Comparison of ENCODE assay signal across 21 mouse cellular contexts in the genomic region with DNA sequence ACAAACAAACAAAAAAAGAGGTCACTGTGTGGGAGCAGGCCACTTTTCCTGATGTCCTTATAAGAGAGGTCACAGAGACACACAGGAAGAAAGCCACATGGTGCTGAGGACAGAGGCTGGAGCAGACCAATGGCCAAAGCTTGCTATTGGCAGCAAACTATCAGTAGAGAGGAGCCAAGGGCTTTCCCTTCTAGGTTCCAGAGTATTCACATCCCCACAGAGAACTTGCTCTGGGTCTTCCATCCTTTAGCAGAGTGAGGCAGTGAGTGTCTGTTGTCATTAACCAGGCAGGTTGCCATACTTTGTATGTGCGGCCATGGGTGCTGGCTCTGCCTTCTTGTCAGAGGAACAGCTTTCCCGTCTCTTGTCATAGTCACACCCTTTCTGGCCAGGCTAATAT.
"Had no signal": no experiment of that assay in that cellular context is flagged by ENCODE, and none has a peak within 500 bp of the region (broad histone marks: within the 10 kb centered on the region; RNA-seq: fewer than 3 reads in every experiment).

No protein-coding gene starts in this region.

- H3K27ac ChIP-seq: left cerebral cortex, adult 2 months; liver, embryonic 14.5 days; stomach, embryonic 15.5 days had no signal

- H3K27me3 ChIP-seq: limb, embryonic 12.5 days; limb, embryonic 15.5 days; stomach, embryonic 15.5 days had no signal

- ATAC-seq: intestine, embryonic 16.5 days; liver, postnatal 0 days had no signal

- H3K4me3 ChIP-seq: left cerebral cortex, adult 2 months; limb, embryonic 12.5 days; limb, embryonic 15.5 days; stomach, embryonic 15.5 days had no signal

- H3K9ac ChIP-seq: limb, embryonic 12.5 days; limb, embryonic 15.5 days; liver, embryonic 14.5 days; liver, postnatal 0 days; lung, embryonic 14.5 days; stomach, embryonic 15.5 days had no signal

- H3K9me3 ChIP-seq: limb, embryonic 12.5 days; limb, embryonic 15.5 days; stomach, embryonic 15.5 days had no signal

- H3K36me3 ChIP-seq: limb, embryonic 12.5 days; limb, embryonic 15.5 days; stomach, embryonic 15.5 days had no signal

- H3K4me2 ChIP-seq: limb, embryonic 12.5 days; limb, embryonic 15.5 days; liver, embryonic 11.5 days; lung, embryonic 14.5 days; midbrain, embryonic 11.5 days; stomach, embryonic 15.5 days had no signal

- H3K4me1 ChIP-seq: stomach, embryonic 15.5 days had no signal

- DNase-seq: kidney, adult 18-20 months; kidney, adult 9 months; kidney, postnatal 36 days; layer of hippocampus, postnatal 36 days; liver, postnatal 0 days; lung, embryonic 14.5 days; lung, postnatal 14 days; midbrain, embryonic 14.5 days; right cerebral cortex, adult 18-20 months; right cerebral cortex, postnatal 14 days; right cerebral cortex, postnatal 4 days; spleen, adult 18-20 months; thymus, postnatal 25 days had no signal
